Mouse (Mus musculus) hindbrain, embryonic 16.5 days (tissue): ENCODE results near the gene Ina. TPM values are rescaled to one million over a fixed set of nuclear protein-coding genes. Genes with fewer than 3 reads are reported as not detected.

Experiments
- ATAC-seq: fragments of 200-750 bp; cut with Nextera tagmentation; 2 replicates; pipeline ENCODE4 v1.8.0; 2017; ENCODE audit warnings: moderate TSS enrichment, moderate library complexity
- H3K27ac ChIP-seq: fragments of 300-500 bp; sonication (generic); 2 replicates; pipeline ENCODE4 v1.5.1; 2014; ENCODE audit warnings: low read depth, mild to moderate bottlenecking, control low read depth, low read length, moderate library complexity
- H3K27me3 ChIP-seq: fragments of 300-500 bp; sonication (generic); replicated peaks from 2 replicates; pipeline ENCODE4 v1.6.1; 2014; ENCODE audit warnings: low read length; ENCODE audit not compliant: control insufficient read depth, insufficient read depth
- H3K36me3 ChIP-seq: fragments of 300-500 bp; sonication (generic); 2 replicates; pipeline ENCODE4 v1.6.1; 2014; ENCODE audit warnings: mild to moderate bottlenecking, low read length, moderate library complexity, mixed read lengths; ENCODE audit not compliant: control insufficient read depth, insufficient read depth
- H3K4me1 ChIP-seq: fragments of 300-500 bp; sonication (generic); 2 replicates; pipeline ENCODE4 v1.6.1; 2014; ENCODE audit warnings: low read depth, low read length; ENCODE audit not compliant: control insufficient read depth, insufficient read depth
- H3K4me2 ChIP-seq: fragments of 300-500 bp; sonication (generic); 2 replicates; pipeline ENCODE4 v1.6.1; 2014; ENCODE audit warnings: mild to moderate bottlenecking, low read length, control low read depth, moderate library complexity
- H3K4me3 ChIP-seq: fragments of 300-500 bp; sonication (generic); 2 replicates; pipeline ENCODE4 v1.5.1; 2014; ENCODE audit warnings: mild to moderate bottlenecking, low read length, control low read depth, moderate library complexity
- H3K9ac ChIP-seq: fragments of 300-500 bp; sonication (generic); 2 replicates; pipeline ENCODE4 v1.6.1; 2014; ENCODE audit warnings: low read depth, mild to moderate bottlenecking, control low read depth, low read length, moderate library complexity
- H3K9me3 ChIP-seq: fragments of 300-500 bp; sonication (generic); 2 replicates; pipeline ENCODE4 v1.6.1; 2014; ENCODE audit warnings: mild to moderate bottlenecking, low read length, moderate library complexity; ENCODE audit not compliant: control insufficient read depth
- whole genome bisulfite sequencing: fragments of 180-500 bp; shearing (Covaris S2); extraction: QIAGEN DNeasy Blood & Tissue Kit; methylation state at CpG from one replicate; pipeline ENCODE4 v1.1.7; 2014; 5-methylcytosine and 5-hydroxymethylcytosine counted together
- polyA plus RNA-seq: library from polyadenylated mRNA; unstranded; fragments of >200 nt; fragmentation: Nextera tagmentation; extraction: Ambion mirVana; gene quantifications from 2 replicates; pipeline ENCODE4 v1.2.1, GENCODE M21; 2015

The Ina gene
- polyA plus RNA-seq, 1 experiment from 2014 or later = 413 TPM

GRCm38 (mm10) chr19:47034916-47035315 is 20.4 kb downstream of the Ina start:
- no peak for ATAC-seq
- no peaks in the 10 kb centered on the region for H3K4me1 ChIP-seq
- H3K36me3 ChIP-seq = peaks cover 24% of the 10 kb centered on the region
- 94% methylated on average over 4 of the region's 4 CpGs for WGBS
- H3K9ac ChIP-seq = no peak overlapping the region
- H3K9me3 ChIP-seq = no peaks in the 10 kb centered on the region
- no peak overlapping the region for H3K4me2 ChIP-seq
- H3K27me3 ChIP-seq = no peaks in the 10 kb centered on the region
- H3K27ac ChIP-seq = no peak overlapping the region
- no peak overlapping the region for H3K4me3 ChIP-seq

GRCm38 (mm10) chr19:47036596-47036995 is 22.1 kb downstream of the Ina start:
- Histone ChIP-seq H3K9me3 (no peaks in the 10 kb centered on the region), H3K4me3 (no peak overlapping the region), H3K4me2 (no peak overlapping the region), H3K36me3 (peaks cover 27% of the 10 kb centered on the region), H3K27me3 (no peaks in the 10 kb centered on the region), H3K4me1 (no peaks in the 10 kb centered on the region), H3K27ac (no peak overlapping the region), H3K9ac (no peak overlapping the region)
- no peak for ATAC-seq
- WGBS = 86% methylated on average over 3 of the region's 3 CpGs

DNA sequence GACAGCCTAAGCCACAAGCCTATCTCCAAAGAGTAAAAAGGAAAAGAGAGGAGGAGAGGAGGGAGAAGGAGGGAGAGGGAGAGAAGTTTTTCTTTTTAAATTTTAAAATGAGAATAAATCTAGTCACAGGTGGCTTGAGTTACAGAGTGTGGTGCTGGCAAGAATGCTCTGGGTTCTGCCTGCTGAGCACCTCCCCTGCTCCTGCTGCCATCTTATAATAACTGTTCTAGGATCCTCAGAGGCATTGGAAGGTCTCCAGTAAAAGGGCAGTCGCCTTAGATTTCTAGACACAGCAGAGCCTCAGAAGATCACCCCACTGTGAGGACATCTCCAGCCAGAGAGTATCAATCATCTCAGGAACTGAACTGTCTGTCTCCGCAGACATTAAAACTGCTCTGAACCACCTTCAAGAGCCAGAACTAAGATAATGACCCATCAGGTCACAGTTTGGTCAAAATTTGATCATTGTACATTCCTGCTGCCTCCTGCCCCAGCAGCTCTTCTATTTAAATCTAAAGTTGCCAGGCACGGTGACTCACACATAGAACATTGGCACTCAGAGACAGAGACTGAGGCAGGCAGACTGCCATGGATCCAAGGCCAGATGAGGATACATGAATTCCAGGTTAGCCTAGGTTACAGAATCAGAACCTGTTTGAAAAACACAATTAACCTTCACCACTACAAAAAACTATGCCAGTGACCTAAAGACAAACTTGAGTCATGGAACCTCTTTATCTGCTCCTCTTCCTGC is 26.4 kb downstream of the Ina start:
- Histone ChIP-seq H3K27me3 (no peaks in the 10 kb centered on the region), H3K36me3 (peaks cover 14% of the 10 kb centered on the region), H3K4me2 (no peak overlapping the region), H3K9me3 (no peaks in the 10 kb centered on the region), H3K4me3 (no peak overlapping the region), H3K4me1 (no peaks in the 10 kb centered on the region), H3K9ac (no peak overlapping the region), H3K27ac (no peak overlapping the region)
- no peak for ATAC-seq
- WGBS = 87% methylated on average over 3 of the region's 3 CpGs

- Histone ChIP-seq H3K9ac (no peak overlapping the region), H3K27ac (no peak overlapping the region), H3K4me1 (no peaks in the 10 kb centered on the region), H3K36me3 (peaks cover 11% of the 10 kb centered on the region), H3K4me3 (no peak overlapping the region), H3K9me3 (no peaks in the 10 kb centered on the region), H3K27me3 (no peaks in the 10 kb centered on the region), H3K4me2 (no peak overlapping the region)
- ATAC-seq = no peak
- 91% methylated on average over 3 of the region's 3 CpGs for WGBS
Observed at GRCm38 (mm10) chr19:47043608-47044007, 29.1 kb downstream of the Ina start.

DNA sequence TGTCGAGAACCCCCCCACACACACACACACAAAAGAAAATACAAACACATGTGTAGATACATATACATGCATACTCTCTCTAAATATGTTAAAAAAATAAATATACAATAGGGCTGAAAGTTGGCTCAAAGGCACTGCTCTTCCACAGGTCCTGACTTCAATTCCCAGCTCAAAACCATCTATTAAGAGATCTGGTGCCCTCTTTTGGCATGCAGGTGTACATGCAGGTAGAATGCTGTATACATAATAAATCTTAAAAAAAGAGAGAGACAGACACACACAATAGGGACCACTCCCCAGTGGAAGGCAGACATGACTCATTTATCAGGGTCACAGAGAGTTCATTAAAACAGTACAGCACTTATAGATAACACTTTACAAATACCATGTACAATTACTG is 31.8 kb downstream of the Ina start:
- H3K4me3 ChIP-seq = no peak overlapping the region
- ATAC-seq = no peak
- no peak overlapping the region for H3K27ac ChIP-seq
- H3K9me3 ChIP-seq = no peaks in the 10 kb centered on the region
- peaks cover 2% of the 10 kb centered on the region; the same call in 1 of the 2 replicates for H3K36me3 ChIP-seq
- no peak overlapping the region for H3K9ac ChIP-seq
- 94% methylated on average over 1 of the region's 1 CpGs for WGBS
- no peaks in the 10 kb centered on the region for H3K27me3 ChIP-seq
- peaks cover 12% of the 10 kb centered on the region for H3K4me1 ChIP-seq
- no peak overlapping the region for H3K4me2 ChIP-seq

DNA sequence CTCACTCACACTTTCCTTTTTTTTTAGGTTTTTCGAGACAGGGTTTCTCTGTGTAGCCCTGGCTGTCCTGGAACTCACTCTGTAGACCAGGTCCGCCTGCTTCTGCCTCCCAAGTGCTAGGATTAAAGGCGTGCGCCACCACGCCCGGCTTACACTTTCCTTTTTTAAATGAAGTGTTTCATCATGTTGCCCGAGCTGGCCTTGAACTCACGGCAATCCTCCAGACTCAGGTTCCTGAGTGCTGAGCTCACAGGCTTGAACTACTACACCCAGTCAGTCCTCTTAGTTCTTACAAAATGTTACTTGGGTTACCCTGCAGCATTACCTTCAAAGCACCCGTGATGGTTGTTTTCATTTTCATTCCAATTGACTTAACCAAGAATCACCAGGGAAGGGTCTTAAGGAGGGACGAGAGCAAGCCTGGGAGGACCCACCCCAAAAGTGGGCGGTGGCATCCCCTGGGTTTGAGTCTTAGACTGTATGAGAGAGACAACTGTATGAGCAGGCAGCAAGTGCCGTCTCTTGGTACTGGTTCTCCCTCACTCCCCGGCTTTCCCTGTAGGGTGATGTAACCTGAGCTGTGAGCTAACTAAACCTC is 32.8 kb downstream of the Ina start:
- 91% methylated on average over 13 of the region's 13 CpGs for WGBS
- Histone ChIP-seq H3K9me3 (no peaks in the 10 kb centered on the region), H3K27me3 (no peaks in the 10 kb centered on the region), H3K9ac (no peak overlapping the region), H3K4me2 (no peak overlapping the region), H3K27ac (no peak overlapping the region), H3K36me3 (0 out of 2 replicates have a peak, but pooled peaks cover 2% of the 10 kb centered on the region), H3K4me1 (peaks cover 12% of the 10 kb centered on the region), H3K4me3 (no peak overlapping the region)
- ATAC-seq = no peak

DNA sequence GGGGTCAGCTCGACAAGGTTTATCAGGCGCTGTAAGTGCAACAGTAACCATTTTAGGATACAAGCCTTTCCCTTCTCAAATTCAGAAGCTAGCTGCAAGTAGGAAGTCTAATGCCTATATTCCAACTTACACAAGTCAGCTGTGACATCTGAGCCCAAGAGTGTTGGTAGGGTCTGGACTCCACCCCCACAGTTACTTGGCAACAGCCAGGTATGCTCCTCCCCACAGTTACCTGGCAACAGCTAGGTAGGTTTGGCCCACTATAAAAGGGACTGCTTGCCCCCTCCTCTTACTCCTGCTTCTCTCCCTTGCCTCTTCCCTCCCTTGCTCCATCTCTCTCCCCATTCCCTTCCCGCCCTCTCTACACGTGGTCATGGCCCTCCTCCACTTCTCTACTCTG is 34.6 kb downstream of the Ina start:
- H3K27ac ChIP-seq = no peak overlapping the region
- ATAC-seq = no peak
- no peak overlapping the region for H3K4me3 ChIP-seq
- WGBS = 63% methylated on average over 4 of the region's 4 CpGs
- H3K27me3 ChIP-seq = no peaks in the 10 kb centered on the region
- peaks cover 12% of the 10 kb centered on the region for H3K4me1 ChIP-seq
- 0 out of 2 replicates have a peak, but pooled peaks cover 2% of the 10 kb centered on the region for H3K36me3 ChIP-seq
- H3K9ac ChIP-seq = no peak overlapping the region; the same call in 1 of the 2 replicates
- H3K4me2 ChIP-seq = peak overlapping the region; percentile 75
- H3K9me3 ChIP-seq = no peaks in the 10 kb centered on the region

GRCm38 (mm10) chr19:47049840-47050239 is 35.3 kb downstream of the Ina start:
- H3K36me3 ChIP-seq = 0 out of 2 replicates have a peak, but pooled peaks cover 2% of the 10 kb centered on the region
- 5% methylated on average over 7 of the region's 7 CpGs for WGBS
- H3K27me3 ChIP-seq = no peaks in the 10 kb centered on the region
- H3K9ac ChIP-seq = peak overlapping the region; percentile 80
- H3K27ac ChIP-seq = peak overlapping the region; percentile 84
- ATAC-seq = no peak
- H3K9me3 ChIP-seq = no peaks in the 10 kb centered on the region
- H3K4me2 ChIP-seq = peak overlapping the region; percentile 75
- H3K4me1 ChIP-seq = peaks cover 12% of the 10 kb centered on the region
- peak overlapping the region; percentile 69 for H3K4me3 ChIP-seq

DNA sequence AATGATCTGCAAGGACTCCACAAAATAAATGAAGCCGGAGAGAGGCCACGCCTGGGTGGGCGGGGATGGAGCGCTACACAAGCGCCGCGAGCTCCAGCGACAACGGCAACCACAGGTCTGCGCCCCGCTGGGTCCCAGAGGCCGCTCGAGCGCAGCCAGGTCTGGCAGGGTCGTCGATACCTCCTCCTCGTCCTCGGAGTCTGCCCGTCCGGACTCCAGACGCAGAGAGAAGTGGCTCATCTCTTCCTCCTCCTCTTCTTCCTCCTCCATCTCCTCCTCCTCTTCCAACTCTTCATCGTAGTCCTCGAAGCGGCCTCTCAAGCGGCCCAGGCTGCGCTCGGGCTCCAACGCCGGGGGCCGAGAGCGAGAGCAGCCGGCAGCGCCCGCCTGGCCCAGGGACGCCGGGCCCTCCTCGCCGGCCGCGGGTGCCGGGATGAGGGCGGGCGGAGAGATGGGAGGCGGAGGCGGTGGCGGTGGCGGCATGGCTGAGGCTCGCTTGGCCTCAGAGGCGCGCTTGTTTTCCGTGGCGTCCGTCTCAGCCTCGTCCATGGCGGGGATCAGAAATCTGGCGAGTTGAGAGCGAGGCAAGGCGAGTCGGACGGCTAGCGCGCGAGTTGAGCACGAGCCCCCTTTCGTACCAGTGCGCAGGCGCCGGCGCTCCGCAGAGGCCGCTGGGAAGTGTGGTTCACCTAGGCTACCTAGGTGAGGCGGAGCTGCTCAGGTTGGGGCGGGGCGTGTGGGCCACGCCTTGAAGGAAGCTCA is 36.0 kb downstream of the Ina start, which contains the start of gene Pcgf6:
Gene Pcgf6 (minus strand): TSS at position 636 of the 762 bp plus-strand sequence.
- peak; percentile 93 for ATAC-seq
- Histone ChIP-seq H3K9me3 (no peaks in the 10 kb centered on the region), H3K4me2 (peak within 1 kb of the TSS; percentile 75), H3K9ac (peak within 1 kb of the TSS; percentile 80), H3K4me1 (peaks cover 12% of the 10 kb centered on the region), H3K27me3 (no peaks in the 10 kb centered on the region), H3K36me3 (0 out of 2 replicates have a peak, but pooled peaks cover 2% of the 10 kb centered on the region), H3K27ac (peak within 1 kb of the TSS; percentile 84), H3K4me3 (peak within 1 kb of the TSS; percentile 69)
- under 1% methylated on average over 75 of the region's 75 CpGs for WGBS
